Mouse (Mus musculus): ENCODE results near the gene Lpar1.

- TF ChIP-seq CTCF (IDR thresholded peaks at IDR 0.05; ENCODE audit: low read depth), result no peak
- no peak for TF ChIP-seq EP300 (optimal IDR thresholded peaks at IDR 0.05)
Observed at GRCm38 (mm10) chr4:58521137-58521536, 32.6 kb downstream of the Lpar1 start.
